Mouse (Mus musculus) bone marrow, adult 2 months (tissue): ENCODE results near the gene Marcks.

ENCODE experiments used
- CTCF ChIP-seq: fragments of 200-500 bp; IDR thresholded peaks from 2 replicates; pipeline ENCODE4 v1.5.1; 2011; ENCODE audit warnings: low read length, control low read depth; ENCODE audit not compliant: control insufficient read depth, insufficient read depth
- POLR2A ChIP-seq: fragments of 200-500 bp; IDR thresholded peaks from 2 replicates; pipeline ENCODE4 v1.6.1; 2011; ENCODE audit warnings: low read depth, mild to moderate bottlenecking, control low read depth, low read length, borderline replicate concordance; ENCODE audit not compliant: control insufficient read depth

DNA sequence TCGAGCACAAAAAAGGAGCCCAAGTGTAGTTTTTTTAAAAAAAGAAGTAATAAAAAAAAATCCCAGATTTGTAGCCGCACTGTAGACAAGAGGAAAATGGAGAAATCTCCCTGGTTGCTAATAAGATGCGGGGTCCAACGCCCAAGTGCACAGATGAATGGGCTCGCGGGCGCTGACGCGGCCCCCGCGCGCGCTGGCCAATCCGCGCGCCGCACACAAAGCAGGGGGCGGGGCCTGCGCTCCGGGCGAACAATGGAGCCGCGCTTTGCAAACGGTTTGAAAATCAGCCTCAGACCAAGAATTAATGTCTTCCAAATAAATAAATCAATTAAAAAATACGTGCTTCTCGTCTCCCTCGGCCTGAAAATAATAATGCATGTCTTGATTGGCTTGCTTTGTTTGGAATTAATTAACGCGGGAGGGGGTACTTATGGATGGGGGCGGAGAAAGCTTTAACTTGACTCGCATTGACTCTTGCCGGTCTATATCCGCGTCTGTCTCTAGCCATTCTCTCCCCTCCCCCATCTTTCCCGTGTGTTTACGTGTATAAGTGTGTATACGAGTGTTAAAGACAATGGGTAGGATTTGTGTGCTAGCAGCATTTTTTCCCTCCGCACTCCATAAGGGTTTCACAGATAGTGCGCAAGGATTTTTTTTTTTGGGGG lies at the start of gene Marcks:
- no peak for TF ChIP-seq CTCF
- no peak; the same call in 1 of the 2 replicates for TF ChIP-seq POLR2A
